Mouse (Mus musculus) intestine, postnatal 0 days (tissue): ENCODE measurements around the gene Tsc22d2. TPM values are rescaled to one million over a fixed set of nuclear protein-coding genes. Genes with fewer than 3 reads are reported as not detected.

Experiments used
- ATAC-seq: fragments of 200-750 bp; cut with Nextera tagmentation; 2 replicates; pipeline ENCODE4 v1.8.0; 2017; ENCODE audit warnings: mild to moderate bottlenecking, moderate TSS enrichment, moderate library complexity
- H3K27ac ChIP-seq: fragments of 300-500 bp; sonication (generic); 2 replicates; pipeline ENCODE4 v1.5.1; 2014; ENCODE audit warnings: mild to moderate bottlenecking, low read depth, low read length, moderate library complexity
- H3K27me3 ChIP-seq: fragments of 300-500 bp; sonication (generic); replicated peaks from 2 replicates; pipeline ENCODE4 v1.6.1; 2014; ENCODE audit warnings: low read length, mixed read lengths; ENCODE audit not compliant: control insufficient read depth, insufficient read depth
- H3K36me3 ChIP-seq: fragments of 300-500 bp; sonication (generic); 2 replicates; pipeline ENCODE4 v1.6.1; 2014; ENCODE audit warnings: mild to moderate bottlenecking, moderate library complexity; ENCODE audit not compliant: control insufficient read depth, insufficient read depth
- H3K4me1 ChIP-seq: fragments of 300-500 bp; sonication (generic); replicated peaks from 2 replicates; pipeline ENCODE4 v1.6.1; 2014; ENCODE audit warnings: antibody characterized with exemption, low read length, mixed read lengths; ENCODE audit not compliant: control insufficient read depth, insufficient read depth
- H3K4me2 ChIP-seq: fragments of 300-500 bp; sonication (generic); replicated peaks from 2 replicates; pipeline ENCODE4 v1.6.1; 2014; ENCODE audit warnings: low read depth, mild to moderate bottlenecking, moderate library complexity
- H3K4me3 ChIP-seq: fragments of 300-500 bp; sonication (generic); 2 replicates; pipeline ENCODE4 v1.5.1; 2014; ENCODE audit warnings: low read depth, low read length
- H3K9ac ChIP-seq: fragments of 300-500 bp; sonication (generic); 2 replicates; pipeline ENCODE4 v1.6.1; 2014; ENCODE audit warnings: mild to moderate bottlenecking, low read depth, low read length
- H3K9me3 ChIP-seq: fragments of 300-500 bp; sonication (generic); 2 replicates; pipeline ENCODE4 v1.6.1; 2016; ENCODE audit warnings: mixed run types; ENCODE audit not compliant: control insufficient read depth
- CTCF ChIP-seq: sonication (generic); IDR thresholded peaks from 2 replicates; pipeline ENCODE4 v1.5.1; 2016; ENCODE audit warnings: low read depth, mild to moderate bottlenecking, control low read depth, antibody characterized with exemption, moderate library complexity
- WGBS: fragments of 180-500 bp; shearing (Covaris S2); extraction: QIAGEN DNeasy Blood & Tissue Kit; methylation state at CpG from one replicate; pipeline ENCODE4 v1.1.7; 2014; 5-methylcytosine and 5-hydroxymethylcytosine counted together
- polyA plus RNA-seq: library from polyadenylated mRNA; unstranded; fragments of >200 nt; fragmentation: Nextera tagmentation; extraction: Ambion mirVana; gene quantifications from 2 replicates; pipeline ENCODE4 v1.2.1, GENCODE M21; 2015

Tsc22d2 gene
- polyA plus RNA-seq, 1 experiment from 2014 or later: 10.5 TPM

- WGBS: 65% methylated on average over 3 of the region's 3 CpGs
- ATAC-seq: no peak
These were observed 37.8 kb upstream of the Tsc22d2 start for GRCm38 (mm10) chr3:58376713-58377112.

DNA sequence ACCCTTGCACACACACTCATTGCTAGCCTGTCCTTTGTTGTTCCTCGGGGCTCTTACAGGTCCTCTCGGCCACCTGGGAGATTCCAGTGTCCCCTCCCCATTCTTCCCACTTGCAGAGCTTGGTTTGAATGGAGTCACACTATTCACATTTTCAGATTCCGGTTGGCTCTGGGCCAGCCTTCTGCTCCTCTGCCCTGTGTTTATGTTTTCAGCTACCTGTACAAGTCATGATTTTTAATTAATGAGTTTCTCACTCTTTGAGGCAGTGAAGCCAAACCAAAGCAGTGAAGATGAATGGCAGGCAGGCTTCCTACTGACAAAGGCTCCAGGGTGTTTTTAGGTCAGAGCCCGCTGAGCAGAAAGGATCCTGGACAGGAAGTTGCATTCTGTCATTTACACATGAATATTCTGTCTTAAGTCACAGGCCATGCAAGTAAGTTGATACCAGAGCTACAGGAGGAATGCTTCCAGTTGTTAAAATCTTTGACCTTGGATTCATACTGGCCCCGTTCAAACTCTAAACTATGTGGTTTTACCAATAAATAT lies 36.9 kb upstream of the Tsc22d2 start:
- no peak for ATAC-seq
- 48% methylated on average over 5 of the region's 5 CpGs for WGBS
- H3K9me3 ChIP-seq: no peaks in the 10 kb centered on the region
- no peak overlapping the region for H3K9ac ChIP-seq
- no peaks in the 10 kb centered on the region for H3K27me3 ChIP-seq
- no peak overlapping the region for H3K4me3 ChIP-seq
- no peak overlapping the region for H3K27ac ChIP-seq
- peaks cover 4% of the 10 kb centered on the region; the same call in 1 of the 2 replicates for H3K4me1 ChIP-seq
- no peak overlapping the region for H3K4me2 ChIP-seq
- no peaks in the 10 kb centered on the region for H3K36me3 ChIP-seq
- no peak for TF ChIP-seq CTCF

More at GRCm38 (mm10) chr3:58376713-58377112, 37.8 kb upstream of the Tsc22d2 start:
- H3K9me3 ChIP-seq: no peaks in the 10 kb centered on the region
- peaks cover 4% of the 10 kb centered on the region; the same call in 1 of the 2 replicates for H3K4me1 ChIP-seq
- TF ChIP-seq CTCF: no peak
- H3K27ac ChIP-seq: no peak overlapping the region; the same call in 1 of the 2 replicates
- no peaks in the 10 kb centered on the region for H3K36me3 ChIP-seq
- H3K4me3 ChIP-seq: no peak overlapping the region
- no peak overlapping the region for H3K9ac ChIP-seq
- H3K4me2 ChIP-seq: no peak overlapping the region
- H3K27me3 ChIP-seq: no peaks in the 10 kb centered on the region

DNA sequence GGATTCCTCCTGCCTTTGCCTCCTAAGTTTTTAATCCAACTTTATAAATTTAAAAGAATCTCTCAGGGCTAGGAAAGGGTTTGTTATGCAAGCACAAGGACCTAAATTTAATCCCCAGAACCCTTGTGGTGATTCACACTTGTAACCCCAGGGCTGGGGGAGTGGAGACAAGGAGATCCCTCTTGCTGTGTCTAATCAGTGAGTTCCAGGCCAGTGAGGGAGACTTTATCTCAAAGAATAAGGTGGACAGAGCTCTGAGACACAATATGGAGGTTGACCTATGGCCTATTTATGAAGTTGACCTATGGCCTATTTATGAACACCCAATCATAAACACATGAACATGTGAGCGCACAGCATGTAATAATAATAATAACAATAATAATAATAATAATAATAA lies 31.8 kb upstream of the Tsc22d2 start:
- H3K9ac ChIP-seq: no peak overlapping the region
- H3K4me1 ChIP-seq: no peaks in the 10 kb centered on the region
- ATAC-seq: no peak
- H3K27ac ChIP-seq: no peak overlapping the region
- no peak overlapping the region for H3K4me2 ChIP-seq
- no peak for TF ChIP-seq CTCF
- no peak overlapping the region for H3K4me3 ChIP-seq
- no peaks in the 10 kb centered on the region for H3K9me3 ChIP-seq
- H3K36me3 ChIP-seq: no peaks in the 10 kb centered on the region
- no peaks in the 10 kb centered on the region for H3K27me3 ChIP-seq
- WGBS: 89% methylated on average over 1 of the region's 1 CpGs

DNA sequence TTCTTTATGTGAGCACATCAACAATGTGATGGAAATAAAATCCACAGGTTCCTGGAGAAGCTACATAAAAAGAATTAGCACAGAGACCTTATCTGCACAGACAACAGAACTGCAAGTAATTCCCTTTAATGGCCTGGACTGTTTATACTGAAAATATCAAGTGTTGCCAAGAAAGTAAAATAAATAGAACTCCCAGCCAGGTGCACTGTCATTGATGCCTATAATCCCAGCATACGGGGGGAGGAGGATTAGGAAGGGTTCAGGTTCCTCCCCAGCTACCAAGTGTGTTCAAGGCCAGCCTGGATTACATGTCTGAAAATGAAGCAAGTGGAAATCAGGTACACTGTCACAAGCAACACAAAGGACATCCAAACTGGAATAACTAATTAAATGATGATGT lies 29.5 kb upstream of the Tsc22d2 start:
- Histone ChIP-seq H3K4me1 (no peaks in the 10 kb centered on the region), H3K27me3 (no peaks in the 10 kb centered on the region), H3K9ac (no peak overlapping the region), H3K9me3 (no peaks in the 10 kb centered on the region), H3K4me3 (no peak overlapping the region), H3K4me2 (no peak overlapping the region), H3K27ac (no peak overlapping the region), H3K36me3 (no peaks in the 10 kb centered on the region)
- no peak for TF ChIP-seq CTCF
- WGBS: 25% methylated on average over 1 of the region's 1 CpGs
- no peak for ATAC-seq

DNA sequence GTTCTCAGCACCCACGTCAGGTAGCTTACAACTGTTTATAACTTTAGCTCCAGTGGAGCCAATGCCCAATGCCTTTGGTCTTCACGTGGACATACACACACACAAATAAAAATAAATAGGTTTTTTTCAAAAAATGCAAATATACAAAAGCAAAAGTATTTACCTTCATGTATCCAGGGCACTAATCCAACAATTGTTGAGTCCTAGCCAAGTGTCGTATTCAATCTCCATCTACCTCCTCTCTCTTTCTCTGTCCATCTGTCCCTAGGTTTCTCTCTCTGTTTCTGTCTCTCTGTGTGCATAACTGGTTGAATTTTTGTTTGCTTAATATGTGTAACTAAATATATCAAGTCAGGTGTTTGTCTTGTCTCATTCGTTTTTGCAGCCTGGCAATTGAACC lies 25.8 kb upstream of the Tsc22d2 start:
- ATAC-seq: no peak
- H3K9ac ChIP-seq: no peak overlapping the region
- H3K4me1 ChIP-seq: no peaks in the 10 kb centered on the region
- H3K27ac ChIP-seq: no peak overlapping the region
- no peak overlapping the region for H3K4me3 ChIP-seq
- no peak for TF ChIP-seq CTCF
- 83% methylated on average over 4 of the region's 4 CpGs for WGBS
- H3K9me3 ChIP-seq: no peaks in the 10 kb centered on the region
- H3K36me3 ChIP-seq: no peaks in the 10 kb centered on the region
- H3K4me2 ChIP-seq: no peak overlapping the region
- H3K27me3 ChIP-seq: no peaks in the 10 kb centered on the region

DNA sequence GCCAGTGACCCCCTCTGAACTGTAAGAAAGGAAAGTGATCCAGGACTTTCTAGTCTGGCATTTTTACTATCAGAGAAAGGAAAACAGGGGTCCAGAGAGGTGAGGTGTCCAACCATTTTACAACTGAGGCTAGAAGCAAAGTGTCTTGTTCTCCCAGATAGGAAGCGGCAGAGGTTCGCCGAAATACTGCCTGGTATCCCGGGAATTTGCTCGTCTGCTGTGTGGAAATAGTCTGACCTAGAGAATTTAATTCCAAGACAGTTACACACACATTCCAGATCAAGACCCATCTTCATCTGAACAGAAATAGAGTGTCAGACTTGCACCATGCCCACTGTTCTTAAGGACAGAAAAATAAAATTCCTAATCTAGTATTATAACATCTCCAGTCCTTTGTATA lies 16.0 kb upstream of the Tsc22d2 start:
- Histone ChIP-seq H3K9me3 (no peaks in the 10 kb centered on the region), H3K9ac (no peak overlapping the region), H3K36me3 (no peaks in the 10 kb centered on the region), H3K27ac (no peak overlapping the region), H3K27me3 (no peaks in the 10 kb centered on the region), H3K4me1 (no peaks in the 10 kb centered on the region), H3K4me2 (no peak overlapping the region), H3K4me3 (no peak overlapping the region)
- 74% methylated on average over 5 of the region's 5 CpGs for WGBS
- no peak for TF ChIP-seq CTCF
- ATAC-seq: no peak

DNA sequence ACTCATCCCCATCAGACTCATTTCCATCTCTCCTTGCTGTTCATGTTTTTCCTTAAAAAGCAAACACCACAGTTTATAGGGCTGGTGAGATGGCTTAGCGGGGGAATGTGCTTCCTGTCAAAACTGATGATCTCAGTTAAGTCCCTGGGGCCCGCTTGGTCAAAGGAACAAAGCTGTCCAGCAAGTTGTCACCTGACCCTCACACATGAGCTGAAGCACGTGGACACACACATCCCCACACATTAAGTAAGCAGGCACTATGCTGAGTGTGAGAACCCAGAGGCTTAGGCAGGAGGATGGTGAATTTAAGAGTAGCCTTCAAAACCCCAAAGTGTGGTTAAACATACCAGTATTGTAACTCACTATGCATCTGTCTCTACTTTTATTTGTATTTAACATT lies 14.6 kb upstream of the Tsc22d2 start:
- Histone ChIP-seq H3K4me2 (no peak overlapping the region), H3K27ac (no peak overlapping the region), H3K9me3 (no peaks in the 10 kb centered on the region), H3K4me1 (no peaks in the 10 kb centered on the region), H3K27me3 (no peaks in the 10 kb centered on the region), H3K4me3 (no peak overlapping the region), H3K36me3 (no peaks in the 10 kb centered on the region), H3K9ac (no peak overlapping the region)
- no peak for TF ChIP-seq CTCF
- 58% methylated on average over 3 of the region's 3 CpGs for WGBS
- no peak for ATAC-seq
